Mouse (Mus musculus) layer of hippocampus, adult 8-10 months (tissue): ENCODE data around the gene Pikfyve. TPM values are rescaled to one million over a fixed set of nuclear protein-coding genes. Genes with fewer than 3 reads are reported as not detected.

Source experiments
- DNase-seq, 2 experiments: peaks; one replicate each; pipeline ENCODE4 v3.0.0; 2022; ENCODE audit warnings: low spot score in 2 of 2
- total RNA-seq, 4 experiments: library from RNA; stranded (reverse); gene quantifications; 2 replicates each; pipeline ENCODE4 v1.2.4; 2022

Pikfyve gene
- 10 to 100 TPM; 44.0 to 49.6 (median 48.1) TPM for total RNA-seq

- DNase-seq: peak; percentile 96
These were observed at the start of gene Pikfyve, which contains the start of gene Idh1 for GRCm38 (mm10) chr1:65186287-65187073. Pikfyve (plus strand) TSS chr1:65186683. Idh1 (minus strand) TSS chr1:65186500.

- no peak for DNase-seq
These were observed 48.9 kb upstream of the Pikfyve start for GRCm38 (mm10) chr1:65137560-65137959.

GRCm38 (mm10) chr1:65144783-65145182, 41.7 kb upstream of the Pikfyve start:
- no peak for DNase-seq

GRCm38 (mm10) chr1:65146601-65147000, 39.9 kb upstream of the Pikfyve start:
- no peak for DNase-seq

- no peak for DNase-seq
These were observed 39.2 kb upstream of the Pikfyve start for GRCm38 (mm10) chr1:65147326-65147725.

- no peak for DNase-seq
These were observed 38.5 kb upstream of the Pikfyve start for GRCm38 (mm10) chr1:65147971-65148370.

GRCm38 (mm10) chr1:65154814-65155213, 31.7 kb upstream of the Pikfyve start:
- DNase-seq: no peak

GRCm38 (mm10) chr1:65156111-65156510, 30.4 kb upstream of the Pikfyve start:
- DNase-seq: no peak

GRCm38 (mm10) chr1:65162210-65162609, 24.3 kb upstream of the Pikfyve start:
- DNase-seq: no peak

- no peak for DNase-seq
These were observed 19.0 kb upstream of the Pikfyve start for GRCm38 (mm10) chr1:65167496-65167895.

GRCm38 (mm10) chr1:65169536-65169935, 16.9 kb upstream of the Pikfyve start:
- no peak for DNase-seq

GRCm38 (mm10) chr1:65169947-65170346, 16.5 kb upstream of the Pikfyve start:
- no peak for DNase-seq

- no peak for DNase-seq
These were observed 14.9 kb upstream of the Pikfyve start for GRCm38 (mm10) chr1:65171579-65171978.

- no peak for DNase-seq
These were observed 12.8 kb upstream of the Pikfyve start for GRCm38 (mm10) chr1:65173716-65174115.

- DNase-seq: no peak
These were observed 10.3 kb upstream of the Pikfyve start for GRCm38 (mm10) chr1:65176171-65176570.

- DNase-seq: no peak
These were observed 9.6 kb upstream of the Pikfyve start for GRCm38 (mm10) chr1:65176912-65177311.

GRCm38 (mm10) chr1:65177452-65177851, 9.0 kb upstream of the Pikfyve start:
- DNase-seq: no peak

GRCm38 (mm10) chr1:65178126-65178901, 8.2 kb upstream of the Pikfyve start:
- DNase-seq: peak; percentile 91

GRCm38 (mm10) chr1:65178902-65179432, 7.5 kb upstream of the Pikfyve start:
- peak; percentile 95 to 98 for DNase-seq

GRCm38 (mm10) chr1:65179634-65180249, 6.7 kb upstream of the Pikfyve start:
- peak in 1 of 2 experiments; percentile 56 for DNase-seq

- no peak for DNase-seq
These were observed 5.0 kb upstream of the Pikfyve start for GRCm38 (mm10) chr1:65181459-65181858.

GRCm38 (mm10) chr1:65183994-65184393, 2.5 kb upstream of the Pikfyve start:
- DNase-seq: no peak
